Comparison of ENCODE assay signal across 8 mouse cellular contexts in genomic region chr11:97363644-97363995, GRCm38 (mm10). TPM values are rescaled to one million over a fixed set of nuclear protein-coding genes. Genes with fewer than 3 reads are reported as not detected.
DNase-seq lines count a peak whose midpoint lies in the region; ATAC-seq and TF ChIP-seq lines count a peak whose summit lies in the region.

No protein-coding gene starts in this region.

- H3K27ac ChIP-seq in forebrain, embryonic 13.5 days, result peak overlapping the region; percentile 86
- peak overlapping the region; percentile 95; the same call in 1 of the 2 replicates for H3K27ac ChIP-seq in limb, embryonic 10.5 days

- DNase-seq in cerebellum, adult 11-12 months, result peak; percentile 34
- no peak for DNase-seq in cerebellum, adult 8-10 months
- DNase-seq in G1E (ENCODE audit: low spot score), result no peak
- no peak for DNase-seq in limb, embryonic 10.5 days (ENCODE audit: low spot score)
- DNase-seq in cerebellum, postnatal 10 days, result no peak
- no peak for DNase-seq in left cerebral cortex, adult 9 months (ENCODE audit: low spot score in 2 of 2)

- peak overlapping the region; percentile 85 for H3ac ChIP-seq in myocyte (ENCODE audit: control insufficient read depth, insufficient read length)

- H3K36me3 ChIP-seq in G1E (replicated peaks), result peaks cover 25% of the 10 kb centered on the region
- no peaks in the 10 kb centered on the region for H3K36me3 ChIP-seq in forebrain, embryonic 13.5 days (ENCODE audit: poor library complexity, severe bottlenecking)
- peaks cover 16% of the 10 kb centered on the region; the same call in 1 of the 2 replicates for H3K36me3 ChIP-seq in limb, embryonic 10.5 days
- no peaks in the 10 kb centered on the region for H3K36me3 ChIP-seq in myocyte (ENCODE audit: control insufficient read depth, insufficient read depth)

- H3K27me3 ChIP-seq in G1E (ENCODE audit: insufficient read depth, low read length) (no peaks in the 10 kb centered on the region), myocyte (ENCODE audit: control insufficient read depth, insufficient read depth, insufficient read length) (no peaks in the 10 kb centered on the region)
- H3K27me3 ChIP-seq in forebrain, embryonic 13.5 days, result no peaks in the 10 kb centered on the region
- no peaks in the 10 kb centered on the region for H3K27me3 ChIP-seq in limb, embryonic 10.5 days (ENCODE audit: low read depth, poor library complexity, severe bottlenecking)

- no peaks in the 10 kb centered on the region for H3K9me3 ChIP-seq in G1E (replicated peaks)
- no peaks in the 10 kb centered on the region for H3K9me3 ChIP-seq in forebrain, embryonic 13.5 days (replicated peaks)
- H3K9me3 ChIP-seq in limb, embryonic 10.5 days (replicated peaks), result no peaks in the 10 kb centered on the region

- no peak for ATAC-seq in G1E (ENCODE audit: extremely low read depth, insufficient number of reproducible peaks, low FRiP score, poor library complexity, severe bottlenecking)
- no peak for ATAC-seq in forebrain, embryonic 13.5 days

- WGBS in forebrain, embryonic 13.5 days, result under 1% methylated on average over 7 of the region's 7 CpGs
- WGBS in limb, embryonic 10.5 days, result 3% methylated on average over 7 of the region's 7 CpGs

- H3K4me2 ChIP-seq in forebrain, embryonic 13.5 days, result peak overlapping the region; percentile 98
- H3K4me2 ChIP-seq in myocyte (ENCODE audit: low read depth), result peak overlapping the region; percentile 99

- TF ChIP-seq CTCF in G1E (IDR thresholded peaks at IDR 0.05; ENCODE audit: low read depth, low read length), result no peak

- H3K9ac ChIP-seq in forebrain, embryonic 13.5 days, result peak overlapping the region; percentile 98

- TF ChIP-seq POLR2A in myocyte (IDR thresholded peaks at IDR 0.05; ENCODE audit: insufficient read length, low read depth), result no peak

- H3K4me3 ChIP-seq in G1E (ENCODE audit: low read depth, low read length) (peak overlapping the region; percentile 91), myocyte (peak overlapping the region; percentile 77)
- H3K4me3 ChIP-seq in forebrain, embryonic 13.5 days, result peak overlapping the region; percentile 99
- peak overlapping the region; percentile 99 for H3K4me3 ChIP-seq in limb, embryonic 10.5 days

- peaks cover 56% of the 10 kb centered on the region for H3K79me2 ChIP-seq in myocyte (ENCODE audit: control insufficient read depth, insufficient read depth)

- H3K4me1 ChIP-seq in G1E (ENCODE audit: insufficient read depth, low read depth, low read length), result peaks cover 36% of the 10 kb centered on the region
- H3K4me1 ChIP-seq in forebrain, embryonic 13.5 days, result peaks cover 37% of the 10 kb centered on the region
- peaks cover 35% of the 10 kb centered on the region for H3K4me1 ChIP-seq in limb, embryonic 10.5 days

TF ChIP-seq in myocyte, 11 proteins besides CTCF, POLR2A, EP300 and RAD21:
- TF ChIP-seq MYOG (IDR thresholded peaks at IDR 0.05; ENCODE audit: control insufficient read depth in 1 of 3, insufficient read depth in 1 of 3, insufficient read length in 2 of 3, low read depth in 2 of 3), result no peak
- no peak for TF ChIP-seq E2F4 (IDR thresholded peaks at IDR 0.05; ENCODE audit: insufficient read depth)
- no peak for TF ChIP-seq MYOD1 (IDR thresholded peaks at IDR 0.05; ENCODE audit: control insufficient read depth in 1 of 3, insufficient read length in 2 of 3, low read depth in 2 of 3)
- TF ChIP-seq REST (IDR thresholded peaks at IDR 0.05; ENCODE audit: insufficient read depth, insufficient read length), result no peak
- TF ChIP-seq MAX (IDR thresholded peaks at IDR 0.05; ENCODE audit: low read depth), result no peak
- no peak for TF ChIP-seq SRF (IDR thresholded peaks at IDR 0.05; ENCODE audit: control insufficient read depth, insufficient read length, low read depth)
- no peak for TF ChIP-seq TCF12 (IDR thresholded peaks at IDR 0.05; ENCODE audit: insufficient read depth, poor library complexity, severe bottlenecking)

RNA-seq across cellular contexts. Expression of gene Socs7, which starts 1.3 kb away (rescaled TPM):
- total RNA-seq in G1E (2014; fragmentation: Nextera tagmentation), result 14.9 and 49.0 TPM in 2 replicates
- total RNA-seq in G1E (2017), result 11.3 and 15.4 TPM in 2 replicates
- polyA plus RNA-seq in G1E (2012), result 5.2 and 6.0 TPM in 2 replicates
- polyA plus RNA-seq in forebrain, embryonic 13.5 days (2015; fragmentation: Nextera tagmentation; extraction: Ambion mirVana), result 7.7 and 8.6 TPM in 2 replicates
- 3.5 and 4.4 TPM in 2 replicates for polyA plus RNA-seq in limb, embryonic 10.5 days (2016; fragmentation: Nextera tagmentation; extraction: Ambion mirVana)
- polyA plus RNA-seq in myocyte (2012; fragmentation: generic; extraction: Trizol), result 19.8 TPM

RNA-seq across cellular contexts. Expression of gene Gpr179, which starts 11.7 kb away (rescaled TPM):
- total RNA-seq in G1E (2014; fragmentation: Nextera tagmentation) (not detected in 2 replicates), G1E (2017) (0.06 and 0.11 TPM in 2 replicates)
- polyA plus RNA-seq in G1E (2012) (0.01 and 0.02 TPM in 2 replicates), myocyte (2012; fragmentation: generic; extraction: Trizol) (0.08 TPM)
- 0.19 and 0.25 TPM in 2 replicates for polyA plus RNA-seq in forebrain, embryonic 13.5 days (2015; fragmentation: Nextera tagmentation; extraction: Ambion mirVana)
- polyA plus RNA-seq in limb, embryonic 10.5 days (2016; fragmentation: Nextera tagmentation; extraction: Ambion mirVana), result 0.10 and 0.11 TPM in 2 replicates

RNA-seq across cellular contexts. Expression of gene Mrpl45, which starts 48.1 kb away (rescaled TPM):
- total RNA-seq in G1E (2014; fragmentation: Nextera tagmentation) (77.5 and 85.1 TPM in 2 replicates), G1E (2017) (46.3 and 46.8 TPM in 2 replicates)
- polyA plus RNA-seq in G1E (2012) (8.3 and 13.1 TPM in 2 replicates), myocyte (2012; fragmentation: generic; extraction: Trizol) (36.3 TPM)
- 47.4 and 49.1 TPM in 2 replicates for polyA plus RNA-seq in forebrain, embryonic 13.5 days (2015; fragmentation: Nextera tagmentation; extraction: Ambion mirVana)
- polyA plus RNA-seq in limb, embryonic 10.5 days (2016; fragmentation: Nextera tagmentation; extraction: Ambion mirVana), result 64.9 and 66.1 TPM in 2 replicates

RNA-seq across cellular contexts. Expression of gene Arhgap23, which starts 51.7 kb away (rescaled TPM):
- total RNA-seq in G1E (2014; fragmentation: Nextera tagmentation) (8.5 and 17.9 TPM in 2 replicates), G1E (2017) (2.4 and 4.4 TPM in 2 replicates)
- polyA plus RNA-seq in G1E (2012) (18.6 and 21.9 TPM in 2 replicates), myocyte (2012; fragmentation: generic; extraction: Trizol) (41.9 TPM)
- polyA plus RNA-seq in forebrain, embryonic 13.5 days (2015; fragmentation: Nextera tagmentation; extraction: Ambion mirVana), result 3.6 and 4.4 TPM in 2 replicates
- 3.5 and 3.9 TPM in 2 replicates for polyA plus RNA-seq in limb, embryonic 10.5 days (2016; fragmentation: Nextera tagmentation; extraction: Ambion mirVana)
